8 mouse cellular contexts compared by ENCODE assay signal in genomic region chr2:131911341-131911740, GRCm38 (mm10). TPM values are rescaled to one million over a fixed set of nuclear protein-coding genes. Genes with fewer than 3 reads are reported as not detected.
A peak's percentile ranks its signal among the peaks of the same experiment; 100 is the strongest.
DNase-seq lines count a peak whose midpoint lies in the region; ATAC-seq and TF ChIP-seq lines count a peak whose summit lies in the region.

No protein-coding gene starts in this region.

- WGBS in heart, embryonic 15.5 days, result 53% methylated on average over 4 of the region's 4 CpGs
- WGBS in forebrain, embryonic 11.5 days, result 31% methylated on average over 4 of the region's 4 CpGs
- 59% methylated on average over 4 of the region's 4 CpGs for WGBS in liver, embryonic 16.5 days (ENCODE audit: insufficient replicate concordance)

- H3K4me3 ChIP-seq in heart, embryonic 15.5 days, result peak overlapping the region; percentile 62; the same call in 1 of the 2 replicates
- H3K4me3 ChIP-seq in forebrain, embryonic 11.5 days (ENCODE audit: low read depth, low read length), result no peak overlapping the region
- H3K4me3 ChIP-seq in liver, embryonic 16.5 days (ENCODE audit: low read depth, low read length), result peak overlapping the region; percentile 69

- no peak for DNase-seq in heart, postnatal 36 days
- peak; percentile 72 for DNase-seq in brain, embryonic 14.5 days (ENCODE audit: low read depth)
- DNase-seq in forebrain, embryonic 11.5 days (ENCODE audit: low spot score), result no peak
- DNase-seq in B cell, adult 2 months, result no peak
- DNase-seq in gastrocnemius, postnatal 36 days, result no peak

- ATAC-seq in heart, embryonic 15.5 days (replicated peaks; ENCODE audit: insufficient number of reproducible peaks, insufficient read depth, low FRiP score, low read depth), result no peak
- no peak for ATAC-seq in forebrain, embryonic 11.5 days (replicated peaks; ENCODE audit: low FRiP score)
- no peak for ATAC-seq in liver, embryonic 16.5 days (ENCODE audit: low read depth)
- ATAC-seq in erythroid progenitor cell, adult 5-6 weeks (replicated peaks; ENCODE audit: low FRiP score, poor library complexity, severe bottlenecking), result no peak

- H3K36me3 ChIP-seq in heart, embryonic 15.5 days, result 0 out of 2 replicates have a peak, but pooled peaks cover 9% of the 10 kb centered on the region
- H3K36me3 ChIP-seq in forebrain, embryonic 11.5 days (ENCODE audit: control insufficient read depth, insufficient read depth, low read length), result no peaks in the 10 kb centered on the region
- no peaks in the 10 kb centered on the region for H3K36me3 ChIP-seq in liver, embryonic 16.5 days (ENCODE audit: control insufficient read depth, insufficient read depth)

- no peak for TF ChIP-seq POLR2A in brain, embryonic 14.5 days (IDR thresholded peaks at IDR 0.05; ENCODE audit: borderline replicate concordance, extremely low read depth, insufficient read depth, insufficient read length, poor library complexity, severe bottlenecking)

- no peak overlapping the region for H3K27ac ChIP-seq in heart, embryonic 15.5 days
- no peak overlapping the region for H3K27ac ChIP-seq in forebrain, embryonic 11.5 days (ENCODE audit: low read depth, low read length)
- no peak overlapping the region for H3K27ac ChIP-seq in liver, embryonic 16.5 days (ENCODE audit: low read length)

- intact Hi-C loops in heart, postnatal 36 days (cut with DNase I), result no loop called here
- intact Hi-C loops in gastrocnemius, postnatal 36 days (cut with DNase I), result no loop called here

- H3K9me3 ChIP-seq in heart, embryonic 15.5 days (replicated peaks), result no peaks in the 10 kb centered on the region
- no peaks in the 10 kb centered on the region for H3K9me3 ChIP-seq in forebrain, embryonic 11.5 days (ENCODE audit: control insufficient read depth, low read length)
- no peaks in the 10 kb centered on the region for H3K9me3 ChIP-seq in liver, embryonic 16.5 days (replicated peaks; ENCODE audit: control insufficient read depth, low read length)

- no peak for TF ChIP-seq CTCF in brain, embryonic 14.5 days (IDR thresholded peaks at IDR 0.05; ENCODE audit: borderline replicate concordance, extremely low read depth, insufficient read depth, insufficient read length)

- peaks cover 36% of the 10 kb centered on the region for H3K4me1 ChIP-seq in heart, embryonic 15.5 days (replicated peaks)
- 0 out of 2 replicates have a peak, but pooled peaks cover 5% of the 10 kb centered on the region for H3K4me1 ChIP-seq in forebrain, embryonic 11.5 days (replicated peaks; ENCODE audit: control insufficient read depth, insufficient read depth, low read length)
- H3K4me1 ChIP-seq in liver, embryonic 16.5 days (ENCODE audit: control insufficient read depth, low read depth, low read length), result peaks cover 14% of the 10 kb centered on the region

- peak overlapping the region; percentile 66 for H3K4me2 ChIP-seq in heart, embryonic 15.5 days
- H3K4me2 ChIP-seq in forebrain, embryonic 11.5 days (ENCODE audit: low read depth, low read length, severe bottlenecking), result peak overlapping the region; percentile 15; the same call in 1 of the 2 replicates
- H3K4me2 ChIP-seq in liver, embryonic 16.5 days (ENCODE audit: low read depth, low read length), result peak overlapping the region; percentile 70

- no peak overlapping the region for H3K9ac ChIP-seq in heart, embryonic 15.5 days
- no peak overlapping the region for H3K9ac ChIP-seq in forebrain, embryonic 11.5 days (ENCODE audit: low read length)
- peak overlapping the region; percentile 81; the same call in 1 of the 2 replicates for H3K9ac ChIP-seq in liver, embryonic 16.5 days (ENCODE audit: low read depth, low read length)

- H3K27me3 ChIP-seq in heart, embryonic 15.5 days, result no peaks in the 10 kb centered on the region
- H3K27me3 ChIP-seq in forebrain, embryonic 11.5 days (ENCODE audit: control insufficient read depth, insufficient read depth, low read length), result no peaks in the 10 kb centered on the region
- no peaks in the 10 kb centered on the region for H3K27me3 ChIP-seq in liver, embryonic 16.5 days (ENCODE audit: control insufficient read depth, insufficient read depth, low read depth, low read length)

RNA-seq across cellular contexts. Expression of gene Prn, which starts 1.6 kb away (rescaled TPM):
- 0.22 TPM in 1 of 2 replicates, not detected in the other for polyA plus RNA-seq in heart, embryonic 15.5 days (2015; fragmentation: Nextera tagmentation; extraction: Ambion mirVana)
- 1 to 10 TPM in 1 of 2 experiments, not detected in 1; 1.8 TPM for total RNA-seq in heart, postnatal 36 days (2021)
- not detected in 2 replicates for polyA plus RNA-seq in brain, embryonic 14.5 days (2012; rRNA removed)
- not detected in 2 replicates for polyA plus RNA-seq in forebrain, embryonic 11.5 days (2014; fragmentation: Nextera tagmentation; extraction: Ambion mirVana)
- polyA plus RNA-seq in liver, embryonic 16.5 days (2015; fragmentation: Nextera tagmentation; extraction: Ambion mirVana), result not detected in 2 replicates
- not detected in 2 replicates for total RNA-seq in erythroid progenitor cell, adult 5-6 weeks (2015; ENCODE audit: low replicate concordance)
- total RNA-seq in erythroid progenitor cell, adult 5-6 weeks (2017; ENCODE audit: low replicate concordance), result not detected in 2 replicates
- total RNA-seq in gastrocnemius, postnatal 36 days (2021), result under 1 TPM; 0.15 to 0.39 TPM

RNA-seq across cellular contexts. Expression of gene Prnp, which starts 1.6 kb away (rescaled TPM):
- 95.1 and 106 TPM in 2 replicates for polyA plus RNA-seq in heart, embryonic 15.5 days (2015; fragmentation: Nextera tagmentation; extraction: Ambion mirVana)
- 100 to 1,000 TPM; 102 to 117 TPM for total RNA-seq in heart, postnatal 36 days (2021)
- polyA plus RNA-seq in brain, embryonic 14.5 days (2012; rRNA removed), result 99.5 and 108 TPM in 2 replicates
- 25.4 and 31.2 TPM in 2 replicates for polyA plus RNA-seq in forebrain, embryonic 11.5 days (2014; fragmentation: Nextera tagmentation; extraction: Ambion mirVana)
- polyA plus RNA-seq in liver, embryonic 16.5 days (2015; fragmentation: Nextera tagmentation; extraction: Ambion mirVana), result 27.7 and 29.3 TPM in 2 replicates
- 139 and 159 TPM in 2 replicates for total RNA-seq in erythroid progenitor cell, adult 5-6 weeks (2015; ENCODE audit: low replicate concordance)
- 175 and 177 TPM in 2 replicates for total RNA-seq in erythroid progenitor cell, adult 5-6 weeks (2017; ENCODE audit: low replicate concordance)
- 10 to 100 TPM; 69.7 to 94.8 TPM for total RNA-seq in gastrocnemius, postnatal 36 days (2021)

RNA-seq across cellular contexts. Expression of gene Prnd, which starts 39.3 kb away (rescaled TPM):
- 25.9 and 28.0 TPM in 2 replicates for polyA plus RNA-seq in heart, embryonic 15.5 days (2015; fragmentation: Nextera tagmentation; extraction: Ambion mirVana)
- 1 to 10 TPM; 1.4 to 2.4 TPM for total RNA-seq in heart, postnatal 36 days (2021)
- 12.5 and 13.5 TPM in 2 replicates for polyA plus RNA-seq in brain, embryonic 14.5 days (2012; rRNA removed)
- 4.5 and 5.0 TPM in 2 replicates for polyA plus RNA-seq in forebrain, embryonic 11.5 days (2014; fragmentation: Nextera tagmentation; extraction: Ambion mirVana)
- polyA plus RNA-seq in liver, embryonic 16.5 days (2015; fragmentation: Nextera tagmentation; extraction: Ambion mirVana), result 0.25 and 0.54 TPM in 2 replicates
- total RNA-seq in erythroid progenitor cell, adult 5-6 weeks (2015; ENCODE audit: low replicate concordance), result not detected in 2 replicates
- total RNA-seq in erythroid progenitor cell, adult 5-6 weeks (2017; ENCODE audit: low replicate concordance), result 0.38 and 1.8 TPM in 2 replicates
- total RNA-seq in gastrocnemius, postnatal 36 days (2021), result under 1 TPM; 0.39 to 0.84 TPM

RNA-seq across cellular contexts. Expression of gene Erv3, which starts 51.8 kb away (rescaled TPM):
- polyA plus RNA-seq in heart, embryonic 15.5 days (2015; fragmentation: Nextera tagmentation; extraction: Ambion mirVana), result not detected in 2 replicates
- total RNA-seq in heart, postnatal 36 days (2021), result not detected
- polyA plus RNA-seq in brain, embryonic 14.5 days (2012; rRNA removed), result 0.03 and 0.04 TPM in 2 replicates
- not detected in 2 replicates for polyA plus RNA-seq in forebrain, embryonic 11.5 days (2014; fragmentation: Nextera tagmentation; extraction: Ambion mirVana)
- not detected in 2 replicates for polyA plus RNA-seq in liver, embryonic 16.5 days (2015; fragmentation: Nextera tagmentation; extraction: Ambion mirVana)
- not detected in 2 replicates for total RNA-seq in erythroid progenitor cell, adult 5-6 weeks (2015; ENCODE audit: low replicate concordance)
- not detected in 2 replicates for total RNA-seq in erythroid progenitor cell, adult 5-6 weeks (2017; ENCODE audit: low replicate concordance)
- total RNA-seq in gastrocnemius, postnatal 36 days (2021), result not detected

Comparison
In these comparisons a context has a peak if more than half of its experiments do, and no peak if none do; other contexts are left out.
1. H3K4me2 ChIP-seq: peak in every context shown above with its lines; median percentile 70 in liver, embryonic 16.5 days; 66 in heart, embryonic 15.5 days; 15 in forebrain, embryonic 11.5 days.